Mouse (Mus musculus) liver, embryonic 11.5 days (tissue): Measurements from ENCODE around the gene Eif5a. TPM values are rescaled to one million over a fixed set of nuclear protein-coding genes. Genes with fewer than 3 reads are reported as not detected.
"Not testable (repeated sequence)": the region's sequence is repeated elsewhere in the genome, so short reads cannot be mapped to it uniquely, and the experiment has no call there.

Experiments used
- ATAC-seq: fragments of 200-750 bp; cut with Nextera tagmentation; replicated peaks from 2 replicates; pipeline ENCODE4 v1.8.0; 2017; ENCODE audit warnings: moderate number of reproducible peaks, mild to moderate bottlenecking, moderate TSS enrichment, moderate library complexity; ENCODE audit not compliant: low FRiP score
- DNase-seq: peaks from one replicate; pipeline ENCODE4 v3.0.0-alpha.2; 2017; ENCODE audit warnings: low spot score
- H3K27ac ChIP-seq: fragments of 300-500 bp; sonication (generic); 2 replicates; pipeline ENCODE4 v1.5.1; 2014; ENCODE audit warnings: mild to moderate bottlenecking, low read depth, low read length, control low read depth
- H3K27me3 ChIP-seq: fragments of 300-500 bp; sonication (generic); replicated peaks from 2 replicates; pipeline ENCODE4 v1.6.1; 2014; ENCODE audit warnings: low read length, mixed read lengths; ENCODE audit not compliant: control insufficient read depth, insufficient read depth
- H3K36me3 ChIP-seq: fragments of 300-500 bp; sonication (generic); 2 replicates; pipeline ENCODE4 v1.6.1; 2014; ENCODE audit warnings: mild to moderate bottlenecking, low read length, moderate library complexity, mixed read lengths; ENCODE audit not compliant: control insufficient read depth, insufficient read depth
- H3K4me1 ChIP-seq: fragments of 300-500 bp; sonication (generic); replicated peaks from 2 replicates; pipeline ENCODE4 v1.6.1; 2014; ENCODE audit warnings: low read length, mixed read lengths; ENCODE audit not compliant: control insufficient read depth, insufficient read depth
- H3K4me2 ChIP-seq: fragments of 300-500 bp; sonication (generic); 2 replicates; pipeline ENCODE4 v1.6.1; 2014; ENCODE audit warnings: mild to moderate bottlenecking, control low read depth, moderate library complexity
- H3K4me3 ChIP-seq: fragments of 300-500 bp; sonication (generic); 2 replicates; pipeline ENCODE4 v1.5.1; 2014; ENCODE audit warnings: low read depth, low read length, control low read depth
- H3K9ac ChIP-seq: fragments of 300-500 bp; sonication (generic); 2 replicates; pipeline ENCODE4 v1.6.1; 2014; ENCODE audit warnings: low read depth, low read length, control low read depth
- H3K9me3 ChIP-seq: fragments of 300-500 bp; sonication (generic); 2 replicates; pipeline ENCODE4 v1.6.1; 2016; ENCODE audit warnings: low read length, inconsistent platforms, mixed read lengths; ENCODE audit not compliant: control insufficient read depth
- WGBS: fragments of 180-500 bp; shearing (Covaris S2); extraction: QIAGEN DNeasy Blood & Tissue Kit; methylation state at CpG from one replicate; pipeline ENCODE4 v1.1.7; 2014; 5-methylcytosine and 5-hydroxymethylcytosine counted together
- polyA plus RNA-seq: library from polyadenylated mRNA; unstranded; fragments of >200 nt; fragmentation: Nextera tagmentation; extraction: Ambion mirVana; gene quantifications from 2 replicates; pipeline ENCODE4 v1.2.1, GENCODE M21; 2014

The Eif5a gene
- polyA plus RNA-seq, 1 experiment from 2014 or later, result 2,995 TPM

- DNase-seq (no peak), ATAC-seq (no peak)
- Histone ChIP-seq H3K27ac (no peak overlapping the region), H3K4me1 (peaks cover 19% of the 10 kb centered on the region), H3K36me3 (no peaks in the 10 kb centered on the region), H3K9ac (no peak overlapping the region), H3K9me3 (no peaks in the 10 kb centered on the region), H3K4me3 (no peak overlapping the region), H3K4me2 (no peak overlapping the region), H3K27me3 (peaks cover 36% of the 10 kb centered on the region)
- 60% methylated on average over 4 of the region's 4 CpGs for WGBS
Measured at GRCm38 (mm10) chr11:69933066-69933465, 11.3 kb upstream of the Eif5a start.

GRCm38 (mm10) chr11:69932254-69932653, 10.5 kb upstream of the Eif5a start:
- Histone ChIP-seq H3K27ac (no peak overlapping the region), H3K9me3 (no peaks in the 10 kb centered on the region), H3K4me1 (peaks cover 19% of the 10 kb centered on the region), H3K9ac (no peak overlapping the region), H3K4me3 (no peak overlapping the region), H3K4me2 (no peak overlapping the region), H3K36me3 (no peaks in the 10 kb centered on the region), H3K27me3 (peaks cover 28% of the 10 kb centered on the region)
- 36% methylated on average over 3 of the region's 3 CpGs for WGBS
- no peak for ATAC-seq
- DNase-seq, result no peak

- H3K4me2 ChIP-seq, result no peak overlapping the region
- H3K4me3 ChIP-seq, result no peak overlapping the region
- no peaks in the 10 kb centered on the region for H3K36me3 ChIP-seq
- H3K27me3 ChIP-seq, result peaks cover 23% of the 10 kb centered on the region
- DNase-seq (no peak), ATAC-seq (no peak)
- no peak overlapping the region for H3K9ac ChIP-seq
- no peaks in the 10 kb centered on the region for H3K9me3 ChIP-seq
- H3K4me1 ChIP-seq, result peaks cover 19% of the 10 kb centered on the region
- H3K27ac ChIP-seq, result no peak overlapping the region
- 57% methylated on average over 8 of the region's 8 CpGs for WGBS
Measured at GRCm38 (mm10) chr11:69931769-69932168, 10.0 kb upstream of the Eif5a start.

- Histone ChIP-seq H3K9ac (no peak overlapping the region), H3K36me3 (no peaks in the 10 kb centered on the region), H3K9me3 (no peaks in the 10 kb centered on the region), H3K4me2 (no peak overlapping the region), H3K4me3 (no peak overlapping the region), H3K4me1 (peaks cover 14% of the 10 kb centered on the region), H3K27ac (no peak overlapping the region), H3K27me3 (peaks cover 16% of the 10 kb centered on the region)
- 48% methylated on average over 3 of the region's 3 CpGs for WGBS
- no peak for DNase-seq
- no peak for ATAC-seq
Measured at GRCm38 (mm10) chr11:69930967-69931537, 9.3 kb upstream of the Eif5a start.

- H3K9ac ChIP-seq, DNase-seq, H3K4me3 ChIP-seq, H3K27me3 ChIP-seq, ATAC-seq, H3K4me1 ChIP-seq, H3K36me3 ChIP-seq, H3K4me2 ChIP-seq, H3K27ac ChIP-seq, H3K9me3 ChIP-seq: not testable (repeated sequence)
- WGBS, result 82% methylated on average over 8 of the region's 8 CpGs
Measured at GRCm38 (mm10) chr11:69930176-69930575, 8.4 kb upstream of the Eif5a start.

GRCm38 (mm10) chr11:69929712-69930111, 8.0 kb upstream of the Eif5a start:
- ATAC-seq (no peak), DNase-seq (no peak)
- 38% methylated on average over 4 of the region's 4 CpGs for WGBS
- Histone ChIP-seq H3K4me2 (no peak overlapping the region), H3K27ac (no peak overlapping the region), H3K4me3 (no peak overlapping the region), H3K27me3 (peaks cover 2% of the 10 kb centered on the region; the same call in 1 of the 2 replicates), H3K9me3 (no peaks in the 10 kb centered on the region), H3K9ac (no peak overlapping the region), H3K4me1 (peaks cover 4% of the 10 kb centered on the region; the same call in 1 of the 2 replicates), H3K36me3 (no peaks in the 10 kb centered on the region)

GRCm38 (mm10) chr11:69927501-69927900, 5.7 kb upstream of the Eif5a start:
- Histone ChIP-seq H3K4me3 (no peak overlapping the region), H3K9me3 (no peaks in the 10 kb centered on the region), H3K9ac (no peak overlapping the region), H3K4me1 (peaks cover 6% of the 10 kb centered on the region), H3K36me3 (no peaks in the 10 kb centered on the region), H3K27me3 (no peaks in the 10 kb centered on the region), H3K27ac (no peak overlapping the region), H3K4me2 (no peak overlapping the region)
- ATAC-seq (no peak), DNase-seq (no peak)
- 94% methylated on average over 2 of the region's 2 CpGs for WGBS

GRCm38 (mm10) chr11:69922796-69923195, 1.0 kb upstream of the Eif5a start:
- Histone ChIP-seq H3K9ac (peak overlapping the region; percentile 85; the same call in 1 of the 2 replicates), H3K36me3 (peaks cover 13% of the 10 kb centered on the region), H3K27me3 (no peaks in the 10 kb centered on the region), H3K4me2 (peak overlapping the region; percentile 68), H3K4me1 (peaks cover 25% of the 10 kb centered on the region), H3K27ac (peak overlapping the region; percentile 99), H3K9me3 (no peaks in the 10 kb centered on the region), H3K4me3 (peak overlapping the region; percentile 92)
- no peak for ATAC-seq
- no peak for DNase-seq
- 67% methylated on average over 3 of the region's 3 CpGs for WGBS

- ATAC-seq, result no peak
- Histone ChIP-seq H3K4me1 (peaks cover 31% of the 10 kb centered on the region), H3K27me3 (no peaks in the 10 kb centered on the region), H3K27ac (peak overlapping the region; percentile 99), H3K9me3 (no peaks in the 10 kb centered on the region), H3K4me2 (peak overlapping the region; percentile 68), H3K4me3 (peak overlapping the region; percentile 92), H3K36me3 (peaks cover 20% of the 10 kb centered on the region), H3K9ac (peak overlapping the region; percentile 85)
- WGBS, result 5% methylated on average over 12 of the region's 12 CpGs
- no peak for DNase-seq
Measured at GRCm38 (mm10) chr11:69922012-69922756, 426 bp upstream of the Eif5a start.
